Mouse (Mus musculus): ENCODE measurements around the gene Cpne4. TPM values are rescaled to one million over a fixed set of nuclear protein-coding genes. Genes with fewer than 3 reads are reported as not detected.
A peak's percentile ranks its signal among the peaks of the same experiment; 100 is the strongest.

The Cpne4 gene
- polyA plus RNA-seq, 1 experiment, result 404 TPM

GRCm38 (mm10) chr9:105018186-105018585 is 471.1 kb downstream of the Cpne4 start:
- H3K4me3 ChIP-seq (ENCODE audit: insufficient read depth, low read depth, low read length), result no peak overlapping the region
- H3K4me1 ChIP-seq (ENCODE audit: control insufficient read depth, insufficient read depth, low read length), result no peaks in the 10 kb centered on the region
- no peak overlapping the region for H3K27ac ChIP-seq (ENCODE audit: insufficient read depth, low read depth, low read length)
- 68% methylated on average over 7 of the region's 7 CpGs for WGBS
- TF ChIP-seq CTCF (IDR thresholded peaks at IDR 0.05; ENCODE audit: insufficient read depth, low read depth, low read length), result no peak
- no peak for TF ChIP-seq POLR2A (IDR thresholded peaks at IDR 0.05; ENCODE audit: insufficient read depth, low read depth, low read length)

- H3K4me1 ChIP-seq (ENCODE audit: control insufficient read depth, insufficient read depth, low read length), result no peaks in the 10 kb centered on the region
- no peak for TF ChIP-seq CTCF (IDR thresholded peaks at IDR 0.05; ENCODE audit: insufficient read depth, low read depth, low read length)
- no peak for TF ChIP-seq POLR2A (IDR thresholded peaks at IDR 0.05; ENCODE audit: insufficient read depth, low read depth, low read length)
- no peak overlapping the region for H3K27ac ChIP-seq (ENCODE audit: insufficient read depth, low read depth, low read length)
- WGBS, result 75% methylated on average over 3 of the region's 3 CpGs
- H3K4me3 ChIP-seq (ENCODE audit: insufficient read depth, low read depth, low read length), result no peak overlapping the region
These were observed 481.2 kb downstream of the Cpne4 start for GRCm38 (mm10) chr9:105028311-105028710.

GRCm38 (mm10) chr9:105032572-105032971 is 485.5 kb downstream of the Cpne4 start:
- TF ChIP-seq CTCF (IDR thresholded peaks at IDR 0.05; ENCODE audit: insufficient read depth, low read depth, low read length) (no peak), POLR2A (IDR thresholded peaks at IDR 0.05; ENCODE audit: insufficient read depth, low read depth, low read length) (no peak)
- Histone ChIP-seq H3K4me1 (ENCODE audit: control insufficient read depth, insufficient read depth, low read length) (no peaks in the 10 kb centered on the region), H3K27ac (ENCODE audit: insufficient read depth, low read depth, low read length) (no peak overlapping the region), H3K4me3 (ENCODE audit: insufficient read depth, low read depth, low read length) (no peak overlapping the region)
- 35% methylated on average over 9 of the region's 9 CpGs for WGBS

- WGBS, result 93% methylated on average over 7 of the region's 7 CpGs
- Histone ChIP-seq H3K4me3 (ENCODE audit: insufficient read depth, low read depth, low read length) (no peak overlapping the region), H3K27ac (ENCODE audit: insufficient read depth, low read depth, low read length) (no peak overlapping the region), H3K4me1 (ENCODE audit: control insufficient read depth, insufficient read depth, low read length) (no peaks in the 10 kb centered on the region)
- no peak for TF ChIP-seq CTCF (IDR thresholded peaks at IDR 0.05; ENCODE audit: insufficient read depth, low read depth, low read length)
- TF ChIP-seq POLR2A (IDR thresholded peaks at IDR 0.05; ENCODE audit: insufficient read depth, low read depth, low read length), result no peak
These were observed 486.6 kb downstream of the Cpne4 start for GRCm38 (mm10) chr9:105033641-105034040.

GRCm38 (mm10) chr9:105037847-105038246 is 490.8 kb downstream of the Cpne4 start:
- no peak for TF ChIP-seq POLR2A (IDR thresholded peaks at IDR 0.05; ENCODE audit: insufficient read depth, low read depth, low read length)
- TF ChIP-seq CTCF (IDR thresholded peaks at IDR 0.05; ENCODE audit: insufficient read depth, low read depth, low read length), result no peak
- 69% methylated on average over 3 of the region's 3 CpGs for WGBS
- Histone ChIP-seq H3K4me3 (ENCODE audit: insufficient read depth, low read depth, low read length) (no peak overlapping the region), H3K27ac (ENCODE audit: insufficient read depth, low read depth, low read length) (no peak overlapping the region), H3K4me1 (ENCODE audit: control insufficient read depth, insufficient read depth, low read length) (no peaks in the 10 kb centered on the region)

- Histone ChIP-seq H3K4me3 (ENCODE audit: insufficient read depth, low read depth, low read length) (no peak overlapping the region), H3K4me1 (ENCODE audit: control insufficient read depth, insufficient read depth, low read length) (peaks cover 9% of the 10 kb centered on the region), H3K27ac (ENCODE audit: insufficient read depth, low read depth, low read length) (no peak overlapping the region)
- WGBS, result 65% methylated on average over 7 of the region's 7 CpGs
- TF ChIP-seq CTCF (IDR thresholded peaks at IDR 0.05; ENCODE audit: insufficient read depth, low read depth, low read length) (no peak), POLR2A (IDR thresholded peaks at IDR 0.05; ENCODE audit: insufficient read depth, low read depth, low read length) (no peak)
These were observed 498.9 kb downstream of the Cpne4 start for GRCm38 (mm10) chr9:105046014-105046413.

- H3K27ac ChIP-seq (ENCODE audit: insufficient read depth, low read depth, low read length), result peak overlapping the region; percentile 96
- H3K4me1 ChIP-seq (ENCODE audit: control insufficient read depth, insufficient read depth, low read length), result peaks cover 9% of the 10 kb centered on the region
- TF ChIP-seq POLR2A (IDR thresholded peaks at IDR 0.05; ENCODE audit: insufficient read depth, low read depth, low read length), result no peak
- TF ChIP-seq CTCF (IDR thresholded peaks at IDR 0.05; ENCODE audit: insufficient read depth, low read depth, low read length), result no peak
- no peak overlapping the region for H3K4me3 ChIP-seq (ENCODE audit: insufficient read depth, low read depth, low read length)
- WGBS, result 13% methylated on average over 10 of the region's 10 CpGs
These were observed 501.3 kb downstream of the Cpne4 start for GRCm38 (mm10) chr9:105048351-105048750.

- 59% methylated on average over 2 of the region's 2 CpGs for WGBS
- no peak overlapping the region for H3K4me3 ChIP-seq (ENCODE audit: insufficient read depth, low read depth, low read length)
- TF ChIP-seq POLR2A (IDR thresholded peaks at IDR 0.05; ENCODE audit: insufficient read depth, low read depth, low read length) (no peak), CTCF (IDR thresholded peaks at IDR 0.05; ENCODE audit: insufficient read depth, low read depth, low read length) (no peak)
- H3K27ac ChIP-seq (ENCODE audit: insufficient read depth, low read depth, low read length), result no peak overlapping the region
- H3K4me1 ChIP-seq (ENCODE audit: control insufficient read depth, insufficient read depth, low read length), result peaks cover 9% of the 10 kb centered on the region
These were observed 502.6 kb downstream of the Cpne4 start for GRCm38 (mm10) chr9:105049636-105050035.

GRCm38 (mm10) chr9:105050257-105050656 is 503.2 kb downstream of the Cpne4 start:
- no peak overlapping the region for H3K27ac ChIP-seq (ENCODE audit: insufficient read depth, low read depth, low read length)
- no peak overlapping the region for H3K4me3 ChIP-seq (ENCODE audit: insufficient read depth, low read depth, low read length)
- H3K4me1 ChIP-seq (ENCODE audit: control insufficient read depth, insufficient read depth, low read length), result peaks cover 9% of the 10 kb centered on the region
- TF ChIP-seq POLR2A (IDR thresholded peaks at IDR 0.05; ENCODE audit: insufficient read depth, low read depth, low read length), result no peak
- TF ChIP-seq CTCF (IDR thresholded peaks at IDR 0.05; ENCODE audit: insufficient read depth, low read depth, low read length), result no peak
- 58% methylated on average over 2 of the region's 2 CpGs for WGBS

- TF ChIP-seq CTCF (IDR thresholded peaks at IDR 0.05; ENCODE audit: insufficient read depth, low read depth, low read length) (no peak), POLR2A (IDR thresholded peaks at IDR 0.05; ENCODE audit: insufficient read depth, low read depth, low read length) (peak; percentile 34; the same call in 1 of the 2 replicates)
- peak within 1 kb of the TSS; percentile 56 for H3K27ac ChIP-seq (ENCODE audit: insufficient read depth, low read depth, low read length)
- WGBS, result under 1% methylated on average over 31 of the region's 31 CpGs
- peaks cover 6% of the 10 kb centered on the region for H3K4me1 ChIP-seq (ENCODE audit: control insufficient read depth, insufficient read depth, low read length)
- peak within 1 kb of the TSS; percentile 97 for H3K4me3 ChIP-seq (ENCODE audit: insufficient read depth, low read depth, low read length)
These were observed 506.1 kb downstream of the Cpne4 start, which contains the start of gene Mrpl3 for GRCm38 (mm10) chr9:105053147-105053557. Gene Mrpl3 (plus strand): TSS chr9:105053239.

Measured in olfactory bulb, adult 2 months (tissue).